Mouse (Mus musculus) E14TG2a.4 (cell line): ENCODE measurements at regions not wholly inside any gene's neighbourhood (a gene's known extent, or its start where the extent isn't known, plus 50 kb on each side); places are given as distances from the start of the nearest gene placed in this dataset.
A peak's percentile ranks its signal among the peaks of the same experiment; 100 is the strongest.

Experiments used
- H3K27me3 ChIP-seq: 2 replicates; pipeline ENCODE4 v1.6.1; 2014; ENCODE audit warnings: low read length, control low read depth; ENCODE audit not compliant: insufficient read depth
- H3K36me3 ChIP-seq: 2 replicates; pipeline ENCODE4 v1.6.1; 2014; ENCODE audit warnings: low read length, control low read depth; ENCODE audit not compliant: insufficient read depth
- H3K4me1 ChIP-seq: replicated peaks from 2 replicates; pipeline ENCODE4 v1.6.1; 2014; ENCODE audit warnings: low read depth, low read length, control low read depth
- H3K4me3 ChIP-seq: replicated peaks from 2 replicates; pipeline ENCODE4 v1.5.1; 2014; ENCODE audit warnings: mild to moderate bottlenecking, low read length
- H3K9me3 ChIP-seq: 2 replicates; pipeline ENCODE4 v1.6.1; 2014; ENCODE audit warnings: low read length, control low read depth
- CTCF ChIP-seq: conservative IDR thresholded peaks from 2 replicates; pipeline ENCODE4 v1.5.1; 2014; ENCODE audit warnings: low read length
- NANOG ChIP-seq: IDR thresholded peaks from 2 replicates; pipeline ENCODE4 v1.6.1; 2014; ENCODE audit warnings: borderline replicate concordance, low read length, mixed read lengths
- POU5F1 ChIP-seq: IDR thresholded peaks from 2 replicates; pipeline ENCODE4 v1.6.1; 2014; ENCODE audit warnings: low read length, borderline replicate concordance

GRCm38 (mm10) chr7:136267716-136268489 lies 551.7 kb upstream of the Mki67 start:
- TF ChIP-seq NANOG (no peak), POU5F1 (no peak), CTCF (no peak)
- Histone ChIP-seq H3K27me3 (peaks cover 21% of the 10 kb centered on the region), H3K36me3 (no peaks in the 10 kb centered on the region), H3K9me3 (no peaks in the 10 kb centered on the region), H3K4me1 (peaks cover 18% of the 10 kb centered on the region), H3K4me3 (no peak overlapping the region)

DNA sequence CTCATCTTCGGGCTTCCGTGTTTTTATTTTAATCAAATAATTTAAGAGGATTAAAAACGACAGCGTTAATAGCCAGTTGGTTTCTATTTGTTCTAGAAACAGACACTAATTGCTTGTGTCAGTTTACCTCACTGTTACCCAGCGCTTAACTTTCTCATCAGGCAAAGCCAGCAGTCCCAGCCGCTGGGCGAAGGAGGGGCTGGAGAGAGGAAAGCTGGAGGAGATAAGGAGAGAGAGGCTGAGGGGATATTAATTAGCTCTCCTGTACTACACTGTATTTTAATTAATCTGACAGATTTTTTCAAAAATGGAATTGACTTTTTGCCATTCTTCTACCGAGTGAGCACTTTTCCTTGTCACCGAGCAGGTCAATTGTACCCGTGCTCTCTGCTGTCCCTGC lies 559.5 kb upstream of the Mki67 start:
- Histone ChIP-seq H3K36me3 (no peaks in the 10 kb centered on the region), H3K4me1 (no peaks in the 10 kb centered on the region), H3K4me3 (no peak overlapping the region), H3K9me3 (no peaks in the 10 kb centered on the region), H3K27me3 (peaks cover 10% of the 10 kb centered on the region)
- TF ChIP-seq POU5F1: no peak
- no peak for TF ChIP-seq NANOG
- no peak for TF ChIP-seq CTCF

- H3K4me3 ChIP-seq: no peak overlapping the region
- no peaks in the 10 kb centered on the region for H3K4me1 ChIP-seq
These were observed 567.6 kb upstream of the Mki67 start for GRCm38 (mm10) chr7:136283770-136284169.

DNA sequence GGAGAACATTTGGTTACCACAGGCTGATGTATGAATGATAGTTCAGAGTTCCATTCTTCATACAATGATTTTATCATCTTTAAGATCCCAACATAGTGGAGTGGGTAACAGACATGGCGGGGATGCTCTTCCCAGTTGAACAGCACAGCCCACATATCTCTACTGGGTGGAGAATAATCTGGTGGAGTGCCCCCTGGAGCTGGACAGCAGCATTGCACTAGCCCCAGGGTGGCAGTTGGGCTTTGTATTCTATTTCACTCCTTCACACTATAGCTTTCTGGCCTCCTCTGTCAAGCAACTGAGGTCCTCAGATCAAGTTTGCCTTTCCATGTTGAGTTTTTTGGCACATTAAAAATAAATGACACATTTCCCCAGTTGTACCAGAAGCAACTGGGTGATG lies 569.4 kb upstream of the Mki67 start:
- Histone ChIP-seq H3K9me3 (no peaks in the 10 kb centered on the region), H3K36me3 (no peaks in the 10 kb centered on the region), H3K4me1 (no peaks in the 10 kb centered on the region), H3K27me3 (no peaks in the 10 kb centered on the region), H3K4me3 (no peak overlapping the region)
- TF ChIP-seq CTCF (peak; percentile 41), POU5F1 (no peak), NANOG (no peak)

More at GRCm38 (mm10) chr7:136283770-136284169, 567.6 kb upstream of the Mki67 start:
- TF ChIP-seq POU5F1 (no peak), NANOG (no peak), CTCF (peak; percentile 36)
- H3K9me3 ChIP-seq: no peaks in the 10 kb centered on the region
- H3K36me3 ChIP-seq: no peaks in the 10 kb centered on the region
- H3K27me3 ChIP-seq: no peaks in the 10 kb centered on the region

DNA sequence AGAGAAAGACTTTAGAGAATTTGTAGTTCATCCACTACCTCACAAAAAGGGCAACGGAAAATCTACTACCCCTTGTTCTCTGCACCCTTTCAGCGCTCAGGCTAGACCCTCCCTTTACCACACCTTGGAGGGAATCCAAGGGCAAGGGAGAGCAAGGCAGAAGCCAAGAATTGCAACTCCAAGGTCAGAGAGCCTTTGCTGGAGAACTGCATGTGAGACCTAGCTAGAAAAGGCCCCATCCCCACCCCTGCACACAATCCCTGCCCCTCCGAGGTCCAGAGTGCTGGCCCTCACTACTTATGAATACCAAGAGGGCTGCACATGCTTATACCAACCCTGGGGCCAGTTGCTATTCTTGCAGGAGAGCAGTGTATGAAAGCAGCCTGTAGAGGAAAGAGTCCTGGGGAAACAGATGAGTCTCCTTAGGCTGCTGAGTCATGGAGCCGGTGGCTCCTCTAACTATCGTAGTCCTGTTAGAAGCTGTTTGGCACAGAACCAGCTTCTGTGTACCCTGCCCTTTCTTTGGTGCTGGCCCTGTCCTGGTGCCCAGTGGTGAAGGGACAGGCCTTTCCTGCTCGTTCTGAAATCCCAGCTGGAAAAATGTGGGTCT lies 577.5 kb upstream of the Mki67 start:
- Histone ChIP-seq H3K36me3 (no peaks in the 10 kb centered on the region), H3K4me3 (no peak overlapping the region), H3K27me3 (no peaks in the 10 kb centered on the region), H3K9me3 (no peaks in the 10 kb centered on the region), H3K4me1 (peaks cover 4% of the 10 kb centered on the region; the same call in 1 of the 2 replicates)
- no peak for TF ChIP-seq NANOG
- TF ChIP-seq POU5F1: no peak
- no peak for TF ChIP-seq CTCF

- Histone ChIP-seq H3K4me3 (no peak overlapping the region), H3K4me1 (peaks cover 4% of the 10 kb centered on the region; the same call in 1 of the 2 replicates), H3K36me3 (no peaks in the 10 kb centered on the region), H3K9me3 (no peaks in the 10 kb centered on the region), H3K27me3 (no peaks in the 10 kb centered on the region)
- TF ChIP-seq CTCF (peak; percentile 62), NANOG (no peak)
These were observed 578.3 kb upstream of the Mki67 start for GRCm38 (mm10) chr7:136294445-136294844.

- TF ChIP-seq CTCF (no peak), POU5F1 (no peak), NANOG (no peak)
- peaks cover 4% of the 10 kb centered on the region; the same call in 1 of the 2 replicates for H3K4me1 ChIP-seq
- no peak overlapping the region for H3K4me3 ChIP-seq
- no peaks in the 10 kb centered on the region for H3K36me3 ChIP-seq
- no peaks in the 10 kb centered on the region for H3K27me3 ChIP-seq
- H3K9me3 ChIP-seq: 0 out of 2 replicates have a peak, but pooled peaks cover 4% of the 10 kb centered on the region
These were observed 581.8 kb upstream of the Mki67 start for GRCm38 (mm10) chr7:136297901-136298513.

DNA sequence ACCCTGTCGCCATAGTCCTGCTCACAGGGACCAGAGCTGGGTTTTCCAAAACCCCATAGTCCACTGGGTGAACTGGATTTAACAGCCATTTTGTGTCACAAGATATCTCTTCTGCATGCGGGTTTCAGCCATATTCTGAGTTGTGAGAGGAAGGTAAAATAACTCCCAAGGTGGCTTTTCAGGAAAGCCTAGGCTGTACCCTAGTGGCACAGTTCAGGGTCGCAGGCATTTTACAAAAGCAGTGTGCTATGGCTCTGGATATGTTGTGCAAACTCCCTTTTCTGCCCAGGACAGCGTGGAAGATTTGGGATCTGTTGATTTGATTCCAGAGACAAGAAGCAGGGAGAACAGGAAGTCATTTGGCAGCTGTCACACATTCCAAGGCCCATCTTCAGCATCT lies 588.3 kb upstream of the Mgmt start:
- Histone ChIP-seq H3K27me3 (no peaks in the 10 kb centered on the region), H3K4me1 (no peaks in the 10 kb centered on the region), H3K36me3 (no peaks in the 10 kb centered on the region), H3K9me3 (0 out of 2 replicates have a peak, but pooled peaks cover 1% of the 10 kb centered on the region), H3K4me3 (no peak overlapping the region)
- TF ChIP-seq POU5F1 (no peak), NANOG (no peak), CTCF (no peak)
